Comparison of ENCODE assay signal across 11 mouse cellular contexts in genomic region chr14:120299716-120300115, GRCm38 (mm10). TPM values are rescaled to one million over a fixed set of nuclear protein-coding genes. Genes with fewer than 3 reads are reported as not detected.
DNase-seq lines count a peak whose midpoint lies in the region; ATAC-seq and TF ChIP-seq lines count a peak whose summit lies in the region.
"Had no signal": no experiment of that assay in that cellular context is flagged by ENCODE, and none has a peak within 500 bp of the region (broad histone marks: within the 10 kb centered on the region; RNA-seq: fewer than 3 reads in every experiment).

No protein-coding gene starts in this region.

- no peaks in the 10 kb centered on the region for H3K9me3 ChIP-seq in lung, embryonic 14.5 days (ENCODE audit: low read depth, low read length)
- H3K9me3 ChIP-seq in intestine, embryonic 15.5 days, result no peaks in the 10 kb centered on the region
- H3K9me3 ChIP-seq in stomach, embryonic 14.5 days (ENCODE audit: control insufficient read depth, low read depth, low read length), result no peaks in the 10 kb centered on the region
- H3K9me3 ChIP-seq: forebrain, embryonic 13.5 days had no signal

- no peaks in the 10 kb centered on the region for H3K27me3 ChIP-seq in lung, embryonic 14.5 days (ENCODE audit: insufficient read depth, low read length)
- H3K27me3 ChIP-seq in heart, adult 2 months (ENCODE audit: control insufficient read depth, insufficient read depth, low read length), result no peaks in the 10 kb centered on the region
- no peaks in the 10 kb centered on the region for H3K27me3 ChIP-seq in intestine, embryonic 15.5 days (replicated peaks)
- no peaks in the 10 kb centered on the region for H3K27me3 ChIP-seq in stomach, embryonic 14.5 days (ENCODE audit: control insufficient read depth, insufficient read depth, low read length)
- H3K27me3 ChIP-seq: forebrain, embryonic 13.5 days had no signal

- peak; percentile 92 for ATAC-seq in lung, embryonic 14.5 days (ENCODE audit: insufficient read depth)
- no peak for ATAC-seq in intestine, embryonic 15.5 days
- no peak for ATAC-seq in stomach, embryonic 14.5 days (ENCODE audit: insufficient number of reproducible peaks, insufficient read depth, low FRiP score, low read depth)
- ATAC-seq in megakaryocyte, adult 5-6 weeks (ENCODE audit: poor library complexity, severe bottlenecking), result no peak
- ATAC-seq: forebrain, embryonic 13.5 days; hindbrain, embryonic 16.5 days had no signal

- intact Hi-C loops in heart, adult 2 months (cut with DNase I), result no loop called here

- H3K36me3 ChIP-seq in lung, embryonic 14.5 days (ENCODE audit: insufficient read depth), result no peaks in the 10 kb centered on the region
- H3K36me3 ChIP-seq in heart, adult 2 months (ENCODE audit: control insufficient read depth, insufficient read depth, low read length), result peaks cover 51% of the 10 kb centered on the region
- no peaks in the 10 kb centered on the region for H3K36me3 ChIP-seq in intestine, embryonic 15.5 days
- H3K36me3 ChIP-seq in stomach, embryonic 14.5 days (ENCODE audit: control insufficient read depth, insufficient read depth, low read length), result no peaks in the 10 kb centered on the region

- TF ChIP-seq EP300 in heart, adult 2 months (IDR thresholded peaks at IDR 0.05; ENCODE audit: insufficient read depth, low read depth, low read length), result no peak

- DNase-seq in lung, embryonic 14.5 days, result peak; percentile 93
- DNase-seq in lung, adult 2 months, result no peak
- peak; percentile 45 to 63 for DNase-seq in heart, adult 2 months
- DNase-seq in frontal cortex, postnatal 25 days (ENCODE audit: low spot score in 2 of 2), result no peak
- DNase-seq: cerebellum, adult 11 months; liver had no signal

- peaks cover 5% of the 10 kb centered on the region; the same call in 1 of the 2 replicates for H3K79me2 ChIP-seq in heart, adult 2 months (replicated peaks; ENCODE audit: control insufficient read depth, insufficient read depth, low read length)

- WGBS in lung, embryonic 14.5 days, result 20% methylated on average over 3 of the region's 3 CpGs
- WGBS in lung, adult 2 months, result 21% methylated on average over 3 of the region's 3 CpGs
- WGBS in heart, adult 2 months, result 5% methylated on average over 3 of the region's 3 CpGs
- WGBS in intestine, embryonic 15.5 days, result 7% methylated on average over 3 of the region's 3 CpGs
- 25% methylated on average over 3 of the region's 3 CpGs for WGBS in stomach, embryonic 14.5 days

- no peak overlapping the region for H3K9ac ChIP-seq in lung, embryonic 14.5 days
- peak overlapping the region; percentile 25; the same call in 1 of the 2 replicates for H3K9ac ChIP-seq in heart, adult 2 months (ENCODE audit: low read depth, low read length)
- no peak overlapping the region for H3K9ac ChIP-seq in intestine, embryonic 15.5 days
- no peak overlapping the region for H3K9ac ChIP-seq in stomach, embryonic 14.5 days (replicated peaks; ENCODE audit: low read depth, low read length)
- H3K9ac ChIP-seq: forebrain, embryonic 13.5 days had no signal

- no peak for TF ChIP-seq CTCF in lung, embryonic 14.5 days (IDR thresholded peaks at IDR 0.05; ENCODE audit: low read depth)
- no peak for TF ChIP-seq CTCF in lung, adult 2 months (IDR thresholded peaks at IDR 0.05; ENCODE audit: insufficient read depth, low read length)
- TF ChIP-seq CTCF in heart, adult 2 months (IDR thresholded peaks at IDR 0.05), result no peak

- peaks cover 57% of the 10 kb centered on the region for H3K4me1 ChIP-seq in lung, embryonic 14.5 days (ENCODE audit: insufficient read depth)
- H3K4me1 ChIP-seq in lung, adult 2 months (ENCODE audit: control insufficient read depth, insufficient read depth, low read length), result peaks cover 64% of the 10 kb centered on the region
- peaks cover 45% of the 10 kb centered on the region for H3K4me1 ChIP-seq in heart, adult 2 months (ENCODE audit: control insufficient read depth, insufficient read depth, low read length)
- H3K4me1 ChIP-seq in intestine, embryonic 15.5 days (replicated peaks), result peaks cover 57% of the 10 kb centered on the region
- H3K4me1 ChIP-seq in stomach, embryonic 14.5 days (ENCODE audit: control insufficient read depth, insufficient read depth, low read length), result peaks cover 52% of the 10 kb centered on the region

- H3K4me3 ChIP-seq in lung, embryonic 14.5 days (ENCODE audit: low read depth, low read length), result no peak overlapping the region
- no peak overlapping the region for H3K4me3 ChIP-seq in lung, adult 2 months (replicated peaks; ENCODE audit: extremely low read depth, low read depth, low read length)
- no peak overlapping the region for H3K4me3 ChIP-seq in heart, adult 2 months
- H3K4me3 ChIP-seq in intestine, embryonic 15.5 days (replicated peaks), result no peak overlapping the region
- no peak overlapping the region for H3K4me3 ChIP-seq in stomach, embryonic 14.5 days (ENCODE audit: low read depth, low read length)
- H3K4me3 ChIP-seq: forebrain, embryonic 13.5 days had no signal

- H3K4me2 ChIP-seq in lung, embryonic 14.5 days, result peak overlapping the region; percentile 29; the same call in 1 of the 2 replicates
- peak overlapping the region; percentile 17; the same call in 1 of the 2 replicates for H3K4me2 ChIP-seq in intestine, embryonic 15.5 days (replicated peaks)
- H3K4me2 ChIP-seq in stomach, embryonic 14.5 days (replicated peaks; ENCODE audit: low read depth, low read length), result no peak overlapping the region
- H3K4me2 ChIP-seq: forebrain, embryonic 13.5 days had no signal

- no peak for TF ChIP-seq POLR2A in lung, adult 2 months (IDR thresholded peaks at IDR 0.05; ENCODE audit: borderline replicate concordance, extremely low read depth, low read depth, low read length)
- no peak for TF ChIP-seq POLR2A in heart, adult 2 months (IDR thresholded peaks at IDR 0.05; ENCODE audit: insufficient read depth, low read depth, low read length)

- peak overlapping the region; percentile 72 for H3K27ac ChIP-seq in lung, embryonic 14.5 days (ENCODE audit: low read depth)
- H3K27ac ChIP-seq in heart, adult 2 months, result peak overlapping the region; percentile 90
- peak overlapping the region; percentile 60 for H3K27ac ChIP-seq in intestine, embryonic 15.5 days
- peak overlapping the region; percentile 41; the same call in 1 of the 2 replicates for H3K27ac ChIP-seq in stomach, embryonic 14.5 days (ENCODE audit: low read length)
- H3K27ac ChIP-seq: forebrain, embryonic 13.5 days had no signal

RNA-seq across cellular contexts. Expression of gene Mbnl2, which starts 24.2 kb away (rescaled TPM):
- 110 and 119 TPM in 2 replicates for polyA plus RNA-seq in lung, embryonic 14.5 days (2014; fragmentation: Nextera tagmentation; extraction: Ambion mirVana)
- 121 and 130 TPM in 2 replicates for polyA plus RNA-seq in lung, adult 2 months (2012; rRNA removed)
- 100 to 1,000 TPM; 221 to 258 TPM for total RNA-seq in heart, adult 2 months (2021)
- 91.1 and 133 TPM in 2 replicates for polyA plus RNA-seq in heart, adult 2 months (2012; rRNA removed)
- 105 and 111 TPM in 2 replicates for polyA plus RNA-seq in intestine, embryonic 15.5 days (2015; fragmentation: Nextera tagmentation; extraction: Ambion mirVana)
- 119 and 134 TPM in 2 replicates for polyA plus RNA-seq in stomach, embryonic 14.5 days (2014; fragmentation: Nextera tagmentation; extraction: Ambion mirVana)
- 113 and 132 TPM in 2 replicates for total RNA-seq in megakaryocyte, adult 5-6 weeks (2015)
- total RNA-seq in megakaryocyte, adult 5-6 weeks (2017), result 94.7 and 111 TPM in 2 replicates

Comparison
In these comparisons a context has a peak if more than half of its experiments do, and no peak if none do; other contexts are left out.
1. DNase-seq: peak in lung, embryonic 14.5 days (single experiment) and heart, adult 2 months (2 of 2); none in lung, adult 2 months (single experiment) and frontal cortex, postnatal 25 days (0 of 2).
2. Peak in every context shown above with its lines, with median percentiles within 50 percentile points of each other: H3K27ac ChIP-seq.